Mouse (Mus musculus) bone marrow, adult 2 months (tissue): ENCODE data around the gene Cbx1.

Source experiments
- CTCF ChIP-seq: fragments of 200-500 bp; IDR thresholded peaks from 2 replicates; pipeline ENCODE4 v1.5.1; 2011; ENCODE audit warnings: low read length, control low read depth; ENCODE audit not compliant: control insufficient read depth, insufficient read depth
- POLR2A ChIP-seq: fragments of 200-500 bp; IDR thresholded peaks from 2 replicates; pipeline ENCODE4 v1.6.1; 2011; ENCODE audit warnings: low read depth, mild to moderate bottlenecking, control low read depth, low read length, borderline replicate concordance; ENCODE audit not compliant: control insufficient read depth

- TF ChIP-seq CTCF, result no peak
- TF ChIP-seq POLR2A, result no peak
Observed at GRCm38 (mm10) chr11:96755298-96755697, 33.6 kb upstream of the Cbx1 start.
